Mouse (Mus musculus) gastrocnemius, postnatal 4 days (tissue): ENCODE data around the gene E2f2. TPM values are rescaled to one million over a fixed set of nuclear protein-coding genes. Genes with fewer than 3 reads are reported as not detected.

ENCODE experiments used
- DNase-seq, 2 experiments: peaks; one replicate each; pipeline ENCODE4 v3.0.0; 2021 to 2022; ENCODE audit warnings: low spot score in 2 of 2, mixed read lengths in 2 of 2
- total RNA-seq, 2 experiments: library from RNA; stranded (reverse); gene quantifications; 2 replicates each; pipeline ENCODE4 v1.2.3; 2021

Gene E2f2
- total RNA-seq, 2 experiments from 2014 or later = 18.4 to 19.4 TPM

GRCm38 (mm10) chr4:136239622-136240021, 67.4 kb downstream of the E2f2 start:
- peak; percentile 83 to 87 for DNase-seq

- no peak for DNase-seq
Observed at GRCm38 (mm10) chr4:136240123-136240522, 67.9 kb downstream of the E2f2 start.

GRCm38 (mm10) chr4:136240955-136241354, 68.8 kb downstream of the E2f2 start:
- DNase-seq = no peak

- no peak for DNase-seq
Observed at GRCm38 (mm10) chr4:136242065-136242703, 70.0 kb downstream of the E2f2 start.

- DNase-seq = no peak
Observed at GRCm38 (mm10) chr4:136242728-136243127, 70.5 kb downstream of the E2f2 start.

GRCm38 (mm10) chr4:136244208-136244607, 72.0 kb downstream of the E2f2 start:
- DNase-seq = no peak

Other genes with a start within 250 kb of the E2f2 start
- gene Hmgcl, start 225.9 kb upstream of the E2f2 start, total RNA-seq = 10 to 100 TPM; 46.6 to 47.7 TPM
- 1 to 10 TPM; 7.1 to 7.7 TPM for gene Gale, start 208.7 kb upstream of the E2f2 start, total RNA-seq
- gene Lypla2, start 199.8 kb upstream of the E2f2 start, total RNA-seq = 10 to 100 TPM; 36.5 to 39.6 TPM
- gene Pithd1, start 185.1 kb upstream of the E2f2 start, total RNA-seq = 10 to 100 TPM; 23.6 to 26.2 TPM
- gene Eloa, start 150.6 kb upstream of the E2f2 start, total RNA-seq = 10 to 100 TPM; 43.9 to 45.9 TPM
- 100 to 1,000 TPM; 466 to 495 TPM for gene Rpl11, start 119.0 kb upstream of the E2f2 start, total RNA-seq
- gene Id3, start 28.9 kb upstream of the E2f2 start, total RNA-seq = 10 to 100 TPM; 51.3 to 59.3 TPM
- 10 to 100 TPM; 12.2 to 13.4 TPM for gene Asap3, start 34.0 kb downstream of the E2f2 start, total RNA-seq
- gene Tcea3, start 75.3 kb downstream of the E2f2 start, total RNA-seq = 100 to 1,000 TPM; 149 to 154 TPM
- gene Zfp46, start 112.3 kb downstream of the E2f2 start, total RNA-seq = 10 to 100 TPM; 51.2 to 65.1 TPM
- gene Hnrnpr, start 138.5 kb downstream of the E2f2 start, total RNA-seq = 10 to 100 TPM; 78.7 to 79.0 TPM